Mouse (Mus musculus) cerebellum, adult 2 months (tissue): ENCODE data around the gene Chrna4. TPM values are rescaled to one million over a fixed set of nuclear protein-coding genes. Genes with fewer than 3 reads are reported as not detected.

Experiments
- DNase-seq, 2 experiments: peaks; one replicate each; pipeline ENCODE4 v3.0.0; 2021
- H3K27ac ChIP-seq: fragments of 200-500 bp; 2 replicates; pipeline ENCODE4 v1.5.1; 2012; ENCODE audit warnings: low read length, control low read depth, inconsistent platforms; ENCODE audit not compliant: insufficient read depth
- H3K27me3 ChIP-seq: fragments of 200-500 bp; 2 replicates; pipeline ENCODE4 v1.6.1; 2012; ENCODE audit warnings: inconsistent platforms, mild to moderate bottlenecking, low read length, moderate library complexity; ENCODE audit not compliant: control insufficient read depth, insufficient read depth
- H3K4me1 ChIP-seq: fragments of 200-500 bp; 2 replicates; pipeline ENCODE4 v1.6.1; 2011; ENCODE audit warnings: low read length; ENCODE audit not compliant: control insufficient read depth, insufficient read depth
- H3K4me3 ChIP-seq: fragments of 200-500 bp; replicated peaks from 2 replicates; pipeline ENCODE3; 2011; ENCODE audit warnings: mild to moderate bottlenecking, low read depth, low read length, control low read depth; ENCODE audit not compliant: insufficient read depth
- CTCF ChIP-seq: fragments of 200-500 bp; IDR thresholded peaks from 2 replicates; pipeline ENCODE4 v1.5.1; 2011; ENCODE audit warnings: low read depth, mild to moderate bottlenecking, control low read depth, low read length, moderate library complexity, borderline replicate concordance; ENCODE audit not compliant: insufficient read depth
- POLR2A ChIP-seq: fragments of 200-500 bp; IDR thresholded peaks from 2 replicates; pipeline ENCODE4 v1.6.1; 2011; ENCODE audit warnings: low read length, control low read depth, borderline replicate concordance; ENCODE audit not compliant: insufficient read depth
- WGBS: fragments of 180-500 bp; shearing (Covaris S2); methylation state at CpG from one replicate; pipeline ENCODE4 v1.1.7; 2018; 5-methylcytosine and 5-hydroxymethylcytosine counted together
- polyA plus RNA-seq: library from polyadenylated mRNA; depleted of rRNA; stranded (reverse); fragments of >200 nt; gene quantifications from 2 replicates; pipeline ENCODE4 v1.2.3, GENCODE M21; 2012

The Chrna4 gene
- polyA plus RNA-seq, 1 experiment: 14.4 TPM

GRCm38 (mm10) chr2:181036561-181036960, 6.8 kb downstream of the Chrna4 start:
- no peak for TF ChIP-seq POLR2A
- no peak for TF ChIP-seq CTCF
- WGBS: 92% methylated on average over 6 of the region's 6 CpGs
- no peak for DNase-seq
- Histone ChIP-seq H3K4me1 (peaks cover 13% of the 10 kb centered on the region), H3K27me3 (no peaks in the 10 kb centered on the region), H3K4me3 (no peak overlapping the region), H3K27ac (no peak overlapping the region)

DNA sequence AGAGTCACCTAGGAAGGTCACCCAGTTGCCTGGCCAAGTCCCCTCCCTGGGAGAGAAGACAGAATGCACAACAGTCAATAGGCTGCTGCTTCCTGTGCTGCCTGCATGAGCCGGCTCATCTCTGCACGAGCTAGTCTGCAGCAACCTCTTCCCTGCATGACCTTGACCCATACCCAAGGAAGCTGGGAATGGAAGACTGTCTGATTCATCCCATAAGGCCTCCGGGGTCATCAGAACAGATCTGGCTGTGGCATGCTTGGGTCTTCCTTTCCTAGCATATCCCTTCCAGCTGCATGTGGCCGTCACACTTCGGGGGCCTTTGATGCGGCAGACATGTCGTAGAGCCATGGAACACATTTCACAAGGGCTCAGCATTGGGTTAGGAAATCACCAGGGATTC, 8.2 kb downstream of the Chrna4 start:
- no peak for DNase-seq
- 90% methylated on average over 7 of the region's 7 CpGs for WGBS
- H3K4me3 ChIP-seq: no peak overlapping the region
- no peak for TF ChIP-seq POLR2A
- TF ChIP-seq CTCF: no peak
- peaks cover 13% of the 10 kb centered on the region for H3K4me1 ChIP-seq
- H3K27ac ChIP-seq: no peak overlapping the region
- H3K27me3 ChIP-seq: no peaks in the 10 kb centered on the region

DNA sequence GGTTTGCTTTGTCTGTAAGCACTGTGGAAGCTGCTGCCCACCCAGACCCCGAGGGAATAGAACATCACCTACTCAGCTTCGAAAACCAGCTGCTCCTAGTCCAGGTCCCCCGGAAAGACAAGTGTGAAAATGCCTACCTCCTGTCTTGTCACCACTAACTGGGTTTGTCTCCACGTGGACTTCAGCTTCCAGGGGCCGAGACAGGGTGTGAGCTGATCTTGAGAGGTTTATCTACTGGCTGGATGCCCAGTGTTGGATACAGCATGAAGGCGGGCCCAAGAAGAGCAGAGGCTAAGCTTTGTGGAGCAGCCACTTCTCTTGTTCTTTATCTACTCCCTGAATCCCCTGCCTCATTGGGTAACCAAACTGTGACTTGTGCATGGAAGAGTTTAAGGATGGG, 10.0 kb downstream of the Chrna4 start:
- DNase-seq: no peak
- H3K27ac ChIP-seq: no peak overlapping the region
- no peak overlapping the region for H3K4me3 ChIP-seq
- peaks cover 10% of the 10 kb centered on the region; the same call in 1 of the 2 replicates for H3K4me1 ChIP-seq
- 58% methylated on average over 6 of the region's 6 CpGs for WGBS
- no peaks in the 10 kb centered on the region for H3K27me3 ChIP-seq
- TF ChIP-seq POLR2A (no peak), CTCF (no peak)

DNA sequence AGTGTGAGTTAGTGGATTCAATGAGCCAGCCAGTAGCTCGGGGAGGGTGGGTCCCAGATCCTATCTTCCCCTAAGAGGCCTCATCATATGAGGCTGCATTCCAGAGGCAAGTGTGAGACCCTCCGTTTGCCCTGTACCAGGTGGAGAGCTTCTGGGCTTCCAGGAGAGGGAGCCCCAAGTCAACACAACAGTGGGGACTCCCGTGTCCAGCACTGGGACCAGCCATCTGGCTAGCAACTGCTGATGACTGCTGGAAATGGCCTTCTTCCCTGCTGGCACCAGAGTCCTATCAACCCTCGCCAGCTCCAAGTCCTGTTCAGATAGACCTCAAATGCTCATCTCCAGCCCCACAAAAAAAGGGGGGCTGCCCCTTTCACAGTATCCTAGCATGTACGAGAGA, 10.9 kb downstream of the Chrna4 start:
- TF ChIP-seq CTCF (peak; percentile 90), POLR2A (no peak)
- Histone ChIP-seq H3K4me1 (peaks cover 10% of the 10 kb centered on the region; the same call in 1 of the 2 replicates), H3K27ac (no peak overlapping the region), H3K27me3 (no peaks in the 10 kb centered on the region), H3K4me3 (no peak overlapping the region)
- WGBS: 31% methylated on average over 5 of the region's 5 CpGs
- DNase-seq: peak; percentile 69 to 83

DNA sequence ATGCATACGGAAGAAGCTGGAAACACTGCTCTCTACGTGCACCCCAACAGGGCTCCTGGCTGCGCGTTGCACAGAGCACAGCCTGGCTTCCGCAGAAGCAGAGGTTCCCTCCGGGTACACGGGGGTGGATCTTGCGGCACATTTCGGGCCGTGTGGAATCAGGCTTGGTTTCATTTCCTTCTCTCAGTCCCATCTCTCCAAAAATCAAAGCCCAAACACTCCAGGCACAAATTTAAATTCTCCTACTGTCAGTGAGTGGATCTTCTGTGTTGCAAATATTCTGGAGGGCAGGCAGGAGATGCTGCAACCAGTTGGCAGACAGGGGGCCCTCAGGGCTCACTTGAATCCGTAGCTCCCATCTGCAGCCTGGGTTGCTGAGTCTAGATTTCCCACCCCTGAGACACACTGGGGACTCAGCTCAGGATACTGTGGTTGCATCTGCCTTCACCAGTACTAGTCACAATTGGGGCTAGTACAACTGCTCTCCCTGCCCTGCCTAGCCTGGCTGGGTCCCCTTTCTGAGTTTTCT, 11.9 kb downstream of the Chrna4 start:
- DNase-seq: no peak

GRCm38 (mm10) chr2:181008339-181008738, 35.0 kb downstream of the Chrna4 start:
- H3K4me1 ChIP-seq: no peaks in the 10 kb centered on the region
- DNase-seq: no peak
- no peak for TF ChIP-seq POLR2A
- no peak for TF ChIP-seq CTCF
- H3K4me3 ChIP-seq: no peak overlapping the region
- H3K27me3 ChIP-seq: no peaks in the 10 kb centered on the region
- WGBS: 64% methylated on average over 5 of the region's 5 CpGs
- H3K27ac ChIP-seq: no peak overlapping the region

More for the DNA sequence above, 11.9 kb downstream of the Chrna4 start:
- 87% methylated on average over 11 of the region's 11 CpGs for WGBS
- TF ChIP-seq CTCF (no peak), POLR2A (no peak)
- no peak overlapping the region for H3K4me3 ChIP-seq
- no peaks in the 10 kb centered on the region for H3K27me3 ChIP-seq
- H3K27ac ChIP-seq: no peak overlapping the region
- peaks cover 10% of the 10 kb centered on the region; the same call in 1 of the 2 replicates for H3K4me1 ChIP-seq

- DNase-seq: no peak
- no peaks in the 10 kb centered on the region for H3K27me3 ChIP-seq
- no peak overlapping the region for H3K4me3 ChIP-seq
- no peaks in the 10 kb centered on the region for H3K4me1 ChIP-seq
- H3K27ac ChIP-seq: no peak overlapping the region
- 52% methylated on average over 4 of the region's 4 CpGs for WGBS
- no peak for TF ChIP-seq POLR2A
These were observed 36.3 kb downstream of the Chrna4 start for GRCm38 (mm10) chr2:181007054-181007453.

DNA sequence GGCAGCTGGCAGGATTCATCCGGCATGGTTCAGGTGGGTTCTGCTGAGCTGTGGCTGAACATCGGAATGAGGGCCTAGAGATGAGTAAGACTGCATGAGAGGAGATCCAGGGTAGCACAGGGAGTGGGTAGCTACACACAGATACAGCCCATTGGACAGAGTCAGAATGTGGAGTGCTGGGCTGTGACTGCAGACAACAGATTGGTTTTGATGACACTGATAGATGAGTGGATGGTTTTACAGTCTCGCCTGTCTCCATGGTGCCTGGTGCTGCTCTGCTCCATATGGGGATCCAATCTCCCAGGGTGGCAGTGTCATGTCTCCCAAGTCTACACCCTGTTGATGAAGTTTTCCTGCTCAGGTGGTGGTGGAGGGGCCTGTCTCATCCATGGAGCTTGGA, 46.4 kb downstream of the Chrna4 start:
- no peak for DNase-seq
- WGBS: 72% methylated on average over 3 of the region's 3 CpGs
- H3K27me3 ChIP-seq: no peaks in the 10 kb centered on the region
- TF ChIP-seq POLR2A: no peak
- TF ChIP-seq CTCF: no peak
- H3K4me1 ChIP-seq: no peaks in the 10 kb centered on the region
- no peak overlapping the region for H3K27ac ChIP-seq
- H3K4me3 ChIP-seq: no peak overlapping the region
